Mouse (Mus musculus): ENCODE results near the gene Stxbp3. TPM values are rescaled to one million over a fixed set of nuclear protein-coding genes. Genes with fewer than 3 reads are reported as not detected.
A peak's percentile ranks its signal among the peaks of the same experiment; 100 is the strongest.
"Not testable (repeated sequence)": the region's sequence is repeated elsewhere in the genome, so short reads cannot be mapped to it uniquely, and the experiment has no call there.

Stxbp3 gene
- total RNA-seq, 2 experiments from 2014 or later, result 23.5 to 29.3 TPM

DNA sequence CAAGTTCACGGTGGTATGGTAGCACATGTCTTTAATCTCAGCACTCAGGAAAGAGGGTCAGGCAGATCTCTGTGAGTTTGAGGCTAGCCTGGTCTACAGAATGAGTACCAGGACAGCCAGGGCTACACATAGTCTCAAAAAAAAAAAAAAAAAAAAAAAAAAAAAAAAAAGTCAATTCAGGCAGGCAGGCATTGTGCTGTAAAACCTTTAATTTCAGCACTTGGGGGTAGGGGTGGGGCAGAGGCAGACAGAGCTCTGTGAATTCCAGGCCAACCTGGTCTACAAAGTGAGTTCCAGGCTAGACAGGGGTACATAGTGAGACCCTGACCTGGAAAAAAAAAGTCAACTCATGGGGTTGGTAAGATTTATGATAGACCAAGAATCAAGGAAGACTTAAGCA, 17.4 kb upstream of the Stxbp3 start:
- intact Hi-C loops (cut with DNase I), result no loop called here

DNA sequence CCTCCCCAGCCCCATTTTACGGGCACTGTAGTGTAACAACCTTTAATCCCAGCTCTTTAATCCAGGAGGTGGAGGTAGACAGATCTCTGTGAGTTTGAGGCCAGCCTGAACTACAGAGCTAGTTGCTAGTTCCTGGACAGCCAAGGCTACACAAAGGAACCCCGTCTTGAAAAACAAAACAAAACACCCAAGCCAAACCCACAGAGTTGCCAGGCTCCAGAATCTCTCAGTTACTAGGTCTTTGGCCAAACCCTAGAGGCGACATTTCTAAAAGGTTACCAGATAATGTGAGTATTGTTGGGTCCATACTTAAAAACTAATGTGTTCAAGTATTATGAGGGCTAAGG, 16.8 kb upstream of the Stxbp3 start:
- DNase-seq, result no peak
- intact Hi-C loops (cut with DNase I), result no loop called here

More for the DNA sequence above, 17.4 kb upstream of the Stxbp3 start:
- DNase-seq, result no peak

DNA sequence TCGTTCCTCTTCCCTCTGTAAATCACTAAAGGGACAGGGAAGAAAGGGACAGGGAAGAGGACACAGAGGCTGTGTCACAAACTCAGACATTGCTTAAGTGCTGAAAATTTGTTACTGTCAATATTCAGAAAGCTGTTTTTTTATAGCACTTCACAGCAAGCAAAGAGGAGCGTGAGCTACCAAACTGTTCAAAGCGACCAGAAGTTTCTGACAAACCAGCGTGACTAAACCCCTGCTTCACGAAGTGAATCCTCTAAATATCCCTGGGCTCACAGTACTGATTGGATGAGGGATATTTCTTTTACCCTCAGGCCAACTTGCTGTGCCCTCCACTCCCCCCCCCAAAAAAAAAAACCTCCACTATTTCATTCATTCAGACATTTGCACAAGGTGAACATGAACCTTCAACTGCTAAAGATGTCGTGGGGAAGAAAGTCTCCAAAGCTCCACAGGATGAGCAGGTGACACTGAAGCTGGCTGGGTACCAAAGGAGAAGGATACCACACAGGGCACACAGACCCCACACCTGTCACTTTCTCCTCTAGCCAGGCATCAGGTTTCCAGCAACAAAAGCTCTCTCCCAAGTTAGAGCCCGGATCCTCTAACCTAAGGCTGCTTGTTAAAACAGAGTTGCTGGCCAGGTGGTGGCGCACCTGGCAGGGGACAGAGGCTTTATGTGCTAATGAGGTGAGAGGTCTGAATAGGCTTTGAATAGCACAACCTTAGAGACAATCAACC, 16.2 kb upstream of the Stxbp3 start:
- DNase-seq, result no peak
- intact Hi-C loops (cut with DNase I), result no loop called here

DNA sequence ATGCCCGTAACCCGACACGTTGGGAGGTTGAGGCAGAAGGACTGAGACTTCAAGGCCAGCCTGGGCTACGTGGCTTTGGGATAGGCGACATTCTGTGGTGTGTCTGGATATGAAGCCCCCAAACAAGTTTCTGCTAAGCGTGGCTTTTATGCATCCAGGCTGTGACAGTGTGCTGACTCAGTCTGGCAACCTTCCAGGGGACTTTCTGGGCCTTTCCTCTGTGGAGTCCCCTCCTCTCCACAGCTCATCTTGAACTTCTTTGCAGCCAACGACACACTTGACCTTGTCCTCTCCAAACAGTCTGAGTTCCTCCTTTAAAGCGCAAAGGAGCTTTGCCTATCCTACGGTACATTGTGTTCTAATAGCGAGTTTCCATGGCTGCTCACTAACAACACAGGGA, 15.5 kb upstream of the Stxbp3 start:
- peak; percentile 55 to 58 for DNase-seq
- intact Hi-C loops (cut with DNase I), result no loop called here

DNA sequence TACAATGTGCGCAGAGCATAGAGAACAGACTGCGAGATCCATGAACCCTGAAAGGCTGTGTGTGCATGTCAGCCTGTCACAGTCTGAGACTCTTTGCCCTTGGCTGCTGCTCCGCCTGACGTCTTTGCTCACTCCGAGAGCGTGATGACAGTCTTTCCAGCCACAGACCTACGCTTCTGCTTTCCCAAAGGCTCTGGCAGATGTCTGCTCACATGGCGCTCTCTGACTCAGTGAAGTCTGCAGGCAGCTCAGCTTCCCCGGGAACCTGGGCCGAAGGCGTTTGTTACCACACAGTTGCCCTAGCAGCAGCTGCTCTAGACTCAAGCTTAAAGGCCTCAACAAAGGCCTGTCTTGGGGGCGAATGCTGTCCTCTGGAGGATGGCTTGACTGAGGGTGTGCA, 15.0 kb upstream of the Stxbp3 start:
- intact Hi-C loops (cut with DNase I), result no loop called here
- peak; percentile 46 to 51 for DNase-seq

DNA sequence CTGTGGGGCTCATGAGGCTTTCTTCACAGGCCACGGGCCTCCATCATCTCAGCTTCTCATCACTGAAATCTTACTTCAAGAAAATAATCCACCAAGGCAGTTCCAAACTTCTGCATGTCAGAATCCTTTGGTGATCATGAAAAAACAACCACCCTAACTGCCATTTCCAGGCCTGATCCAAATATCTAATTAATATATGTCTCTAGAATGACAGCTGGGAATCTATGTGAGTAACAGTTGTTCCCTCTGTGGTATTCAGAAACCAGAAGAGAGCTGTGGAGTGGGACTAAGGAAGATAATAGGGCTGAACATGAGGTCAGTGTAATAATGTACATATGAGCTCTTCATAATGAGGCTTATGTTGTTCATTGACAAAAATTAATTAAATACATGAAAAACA, 12.9 kb upstream of the Stxbp3 start:
- intact Hi-C loops (cut with DNase I), result no loop called here
- DNase-seq, result no peak

DNA sequence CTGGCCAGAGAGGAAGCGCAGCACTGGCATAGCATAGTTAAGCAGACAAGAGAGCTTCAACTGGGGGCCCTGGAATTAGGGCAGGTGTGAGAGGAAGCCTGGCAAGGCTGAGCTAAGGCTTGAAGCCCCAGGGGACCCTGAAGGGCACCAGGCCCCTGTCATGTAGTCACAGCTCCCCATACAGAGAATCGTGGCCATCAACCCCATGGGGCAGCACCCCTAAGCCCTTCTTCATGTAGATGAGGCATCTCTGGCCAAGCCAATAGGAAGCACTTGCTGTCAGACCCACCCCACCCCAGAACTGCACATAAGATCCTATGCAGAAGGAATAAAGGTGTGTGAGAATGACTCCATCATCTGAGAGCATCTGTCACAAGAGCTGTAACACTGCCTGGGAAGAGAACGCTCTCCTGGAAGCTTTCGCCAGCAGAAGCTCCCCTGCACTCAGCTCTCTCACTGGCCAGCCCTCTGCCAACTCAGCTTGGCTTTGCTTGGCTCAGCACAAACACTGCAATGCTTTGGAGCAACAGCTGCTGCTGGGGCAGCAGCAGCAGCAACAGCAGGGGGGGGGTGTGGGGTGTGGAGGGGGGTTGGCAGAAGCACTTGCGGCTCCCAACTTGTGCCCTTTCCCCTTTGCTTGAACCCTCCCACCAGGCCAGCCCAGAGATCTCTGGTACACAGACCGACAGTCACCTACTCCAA, 11.8 kb upstream of the Stxbp3 start:
- intact Hi-C loops (cut with DNase I), result no loop called here
- no peak for DNase-seq

DNA sequence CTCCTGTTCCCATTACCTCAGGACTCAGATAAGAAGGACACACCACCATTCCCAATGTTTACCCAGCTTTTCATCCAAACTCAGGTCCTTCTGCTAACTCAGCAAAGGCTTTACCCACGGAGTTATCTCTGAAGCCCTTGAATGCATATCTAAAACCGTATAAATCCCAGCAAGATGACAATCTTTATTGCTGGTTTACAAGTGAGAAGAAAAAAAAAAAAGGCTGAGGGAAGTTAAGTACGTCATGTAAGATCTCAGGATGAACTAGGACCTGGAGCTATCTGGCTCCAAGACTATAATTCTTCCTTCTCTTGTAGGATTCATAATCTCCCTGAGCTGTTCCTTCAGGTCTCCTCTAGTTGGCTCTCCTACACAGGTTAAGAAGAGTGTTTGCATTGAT, 11.2 kb upstream of the Stxbp3 start:
- intact Hi-C loops (cut with DNase I), result no loop called here
- DNase-seq, result no peak

DNA sequence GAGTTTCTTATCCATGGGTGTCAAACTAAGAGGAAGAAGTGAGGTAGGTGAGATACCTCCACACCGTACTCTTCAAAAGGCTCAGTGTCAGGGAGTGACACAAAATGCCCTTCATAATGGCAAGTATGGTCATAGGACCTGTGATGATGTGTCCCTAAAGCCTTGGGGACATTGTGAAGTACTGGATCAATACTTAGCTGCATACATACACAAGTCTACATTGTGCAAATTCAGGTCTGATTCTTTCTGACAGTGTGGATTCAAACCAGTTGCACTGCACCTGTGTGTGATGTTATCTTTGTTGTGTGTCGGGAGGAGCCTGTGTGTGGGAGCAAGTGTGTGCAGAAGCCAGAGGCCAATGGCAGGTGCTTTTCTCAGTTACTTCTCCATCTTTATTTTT, 10.7 kb upstream of the Stxbp3 start:
- intact Hi-C loops (cut with DNase I), result no loop called here
- no peak for DNase-seq

DNA sequence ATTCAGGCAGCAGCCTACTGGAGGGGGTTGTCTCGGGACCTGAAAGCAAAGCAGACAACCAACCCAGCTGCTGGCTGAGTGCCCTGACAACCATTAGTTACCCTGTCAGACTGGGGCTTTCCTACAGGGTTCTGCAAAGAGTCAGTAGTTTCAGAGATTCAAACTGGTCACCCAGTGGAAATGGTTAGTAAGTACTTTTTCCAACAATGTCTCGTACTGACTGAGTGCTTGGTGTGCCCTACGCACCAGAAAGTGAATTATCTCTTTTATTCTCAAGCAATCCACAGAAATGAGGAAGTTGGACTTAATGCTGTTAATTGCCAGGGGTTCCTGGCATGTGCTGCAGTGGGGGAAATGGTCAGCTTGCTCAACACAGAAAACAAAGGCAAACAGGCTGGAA, 10.2 kb upstream of the Stxbp3 start:
- no peak for DNase-seq
- intact Hi-C loops (cut with DNase I), result no loop called here

DNA sequence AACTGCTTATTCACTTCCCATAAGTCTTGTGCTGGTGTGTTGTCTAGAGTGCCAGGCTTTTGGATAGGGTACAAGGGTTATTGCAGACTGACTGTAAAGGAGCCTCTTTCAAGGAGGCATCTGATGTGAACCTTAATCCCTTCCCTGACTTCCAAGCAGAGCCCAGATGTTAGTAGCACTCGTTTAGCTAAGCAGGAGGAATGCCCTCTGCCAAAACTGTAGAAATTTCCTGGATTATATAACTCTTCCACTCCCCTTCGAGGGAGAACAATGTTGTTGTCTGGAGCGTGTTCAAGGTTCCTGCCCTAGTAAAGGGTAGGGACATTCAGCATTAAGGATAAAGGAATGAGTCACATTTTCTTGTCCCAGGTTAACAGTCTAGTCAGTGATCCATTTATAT, 6.3 kb upstream of the Stxbp3 start:
- intact Hi-C loops (cut with DNase I), result no loop called here
- no peak for DNase-seq

DNA sequence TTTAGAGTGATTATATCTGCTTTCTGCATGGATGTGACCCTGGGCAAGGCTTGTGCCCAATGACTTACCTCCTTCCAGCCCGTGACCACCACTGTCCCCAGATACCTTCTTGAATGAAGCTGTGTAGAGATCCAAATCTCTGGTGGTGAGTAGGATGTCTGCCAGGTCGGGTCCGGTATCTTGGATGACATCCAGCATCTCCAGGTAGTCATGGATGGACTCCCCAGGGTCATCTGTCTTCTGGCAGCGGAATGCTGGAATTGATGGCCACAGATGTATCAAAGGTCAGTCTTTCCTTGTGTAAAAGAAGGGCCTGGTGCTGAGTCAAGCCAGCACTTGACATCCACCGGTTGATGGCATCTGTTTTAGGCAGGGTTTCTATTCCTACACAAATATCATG, 4.2 kb upstream of the Stxbp3 start:
- no peak for DNase-seq
- intact Hi-C loops (cut with DNase I), result loop anchor here (5.0 kb wide), 1 partner anchor 218 kb away; no protein-coding TSS in a partner anchor

DNA sequence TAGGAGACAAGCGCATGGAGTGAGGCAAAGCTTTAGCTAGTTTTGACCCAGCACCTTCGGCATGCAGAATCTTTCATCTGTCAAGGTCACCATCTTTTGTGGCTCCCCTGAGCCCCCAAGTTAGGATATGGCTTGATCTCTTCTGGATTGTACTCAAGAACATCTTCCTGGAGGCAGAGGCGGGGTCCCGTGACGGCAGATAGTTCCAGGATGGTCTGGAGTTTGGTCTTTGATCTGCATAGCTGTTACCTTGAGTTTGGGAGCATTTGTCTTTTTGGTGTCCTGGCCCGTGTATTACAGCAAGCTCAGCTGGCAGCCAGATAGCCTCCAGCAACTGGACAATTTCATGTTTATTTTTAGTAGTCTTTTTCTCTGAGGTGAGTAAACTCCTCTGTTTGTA, 3.7 kb upstream of the Stxbp3 start:
- intact Hi-C loops (cut with DNase I), result loop anchor here (5.0 kb wide), 1 partner anchor 218 kb away; no protein-coding TSS in a partner anchor
- DNase-seq, result no peak

DNA sequence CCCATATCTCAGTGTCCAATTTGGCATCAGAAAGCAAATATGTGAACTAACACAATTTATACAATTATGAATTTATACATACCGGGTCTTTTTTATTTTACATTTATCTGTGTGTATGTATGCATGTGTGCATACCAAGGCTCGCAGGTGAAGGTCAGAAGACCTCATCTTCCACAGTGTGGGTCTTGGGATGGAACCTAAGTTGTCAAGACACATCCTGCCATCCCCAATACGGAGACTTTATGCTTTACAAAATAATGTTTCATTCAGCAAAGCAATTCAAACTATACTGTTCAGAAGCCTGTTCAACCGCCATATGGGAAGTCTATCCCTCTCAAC, 359 bp upstream of the Stxbp3 start:
- intact Hi-C loops (cut with DNase I), result loop anchor here (1.0 to 5.0 kb wide), 2 partner anchors 71 to 222 kb away; partner anchors contain the start of gene Prpf38b
- DNase-seq, result no peak

DNA sequence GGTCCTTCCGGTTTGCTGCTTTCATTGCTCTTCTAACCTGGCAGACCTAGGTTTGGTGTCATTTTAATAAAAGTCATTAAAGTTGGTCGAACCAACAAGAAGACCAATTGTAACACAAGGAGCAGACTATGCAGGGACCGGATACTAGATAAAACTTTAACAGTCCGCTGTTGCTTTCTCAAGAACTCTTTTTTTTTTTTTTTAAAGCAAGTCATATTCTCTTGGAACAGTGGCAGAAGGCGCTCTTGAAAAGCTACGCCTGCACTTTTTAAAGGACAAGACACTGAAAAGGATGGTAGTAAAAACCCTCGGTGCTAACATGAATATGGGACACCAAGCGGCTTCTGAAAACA, 703 bp downstream of the Stxbp3 start:
- DNase-seq, result no peak
- intact Hi-C loops (cut with DNase I), result no loop called here

DNA sequence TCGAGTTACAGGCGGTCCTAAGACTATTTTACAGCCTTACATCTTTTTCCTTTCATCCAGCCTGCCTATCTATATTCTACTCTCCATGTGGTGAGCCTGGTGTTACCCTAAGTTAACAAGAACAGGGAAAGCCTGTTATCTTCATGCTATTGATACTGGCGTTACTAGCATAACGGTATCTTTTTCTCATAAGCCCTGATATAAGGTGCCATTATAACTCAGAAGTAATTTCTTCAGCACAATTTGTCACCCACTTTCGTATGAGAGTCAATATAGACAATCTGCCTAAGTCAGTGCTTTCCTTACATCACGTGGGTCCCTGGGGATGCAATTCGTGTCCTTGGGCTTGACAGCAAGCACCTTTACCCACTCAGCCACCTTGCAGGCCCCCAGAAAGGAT, 1.3 kb downstream of the Stxbp3 start:
- no peak for DNase-seq
- intact Hi-C loops (cut with DNase I), result no loop called here

DNA sequence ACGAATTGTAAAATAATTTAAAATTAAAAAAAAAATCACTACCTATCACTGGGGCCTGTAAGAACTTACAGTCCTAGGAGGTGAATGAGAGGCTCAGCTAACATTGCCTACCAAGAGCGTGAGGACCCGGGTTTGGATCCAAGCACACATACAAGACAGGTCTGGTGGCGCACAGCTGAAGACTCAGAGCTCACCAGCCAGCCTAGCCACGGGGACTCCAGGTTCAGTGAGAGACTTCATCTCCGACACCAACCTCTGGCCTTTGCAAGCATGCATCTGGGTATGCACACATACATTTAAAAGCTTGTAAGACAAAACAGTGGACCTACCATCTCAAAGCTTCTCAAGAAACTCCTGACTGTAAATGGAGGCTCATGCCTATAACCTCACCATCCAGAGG, 3.4 kb downstream of the Stxbp3 start:
- no peak for DNase-seq
- intact Hi-C loops (cut with DNase I), result no loop called here

DNA sequence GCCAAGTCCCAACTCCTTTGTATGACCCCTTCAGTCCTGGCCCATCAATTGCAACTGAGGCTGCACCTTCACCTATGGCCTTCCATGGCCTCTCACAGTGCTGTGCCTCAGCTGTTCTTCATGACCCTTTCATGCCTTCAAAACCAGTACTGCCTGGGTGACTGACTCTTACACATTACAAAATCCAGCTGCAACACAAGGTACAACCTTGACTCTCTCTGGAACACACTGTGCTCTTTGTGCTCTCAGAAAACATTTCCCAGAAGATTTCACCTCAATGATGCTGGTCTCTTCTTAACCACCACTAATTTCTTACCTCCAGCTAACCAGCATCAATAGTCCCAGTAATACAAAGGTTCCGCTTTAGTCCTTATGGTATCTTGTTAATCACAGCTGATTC, 6.6 kb downstream of the Stxbp3 start:
- DNase-seq; intact Hi-C loops (cut with DNase I): not testable (repeated sequence)

DNA sequence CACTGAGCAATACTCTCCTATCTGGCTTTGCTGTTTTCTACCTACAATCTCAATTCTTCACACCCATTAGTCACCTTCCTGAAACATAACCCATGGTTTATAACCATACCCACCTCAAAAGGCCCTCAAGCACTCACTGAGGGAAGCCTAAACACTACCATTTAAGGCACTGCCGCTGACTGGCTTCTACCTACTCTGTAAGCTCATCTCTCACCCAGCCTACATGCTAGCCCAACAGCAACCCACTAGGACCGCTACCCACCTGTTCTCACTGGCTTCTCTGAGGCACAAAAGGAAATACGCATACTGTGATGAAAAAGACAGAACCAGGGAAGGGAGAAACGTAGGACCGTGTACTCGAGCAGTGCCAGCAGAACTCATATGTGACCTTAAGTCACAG, 8.6 kb downstream of the Stxbp3 start:
- DNase-seq, result no peak
- intact Hi-C loops (cut with DNase I), result no loop called here

DNA sequence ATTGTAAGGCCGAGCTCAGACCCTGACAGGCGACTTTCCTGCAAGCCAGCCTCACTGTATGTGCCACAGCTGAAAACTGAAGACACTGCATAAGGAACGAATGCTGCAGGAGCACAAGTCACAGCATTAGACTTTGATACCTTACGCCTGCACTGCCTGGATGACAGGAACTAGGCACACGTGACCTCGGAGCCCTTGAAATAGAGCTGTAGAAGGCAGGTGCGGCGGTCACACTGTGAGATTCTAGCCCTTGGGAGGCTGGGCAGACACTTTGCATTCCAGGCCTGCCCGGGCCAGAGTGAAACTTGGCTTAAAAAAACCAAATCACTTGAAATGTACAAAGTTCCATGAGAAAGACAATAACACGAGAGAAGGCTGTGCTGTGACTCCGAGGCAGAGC, 9.8 kb downstream of the Stxbp3 start:
- DNase-seq, result no peak

DNA sequence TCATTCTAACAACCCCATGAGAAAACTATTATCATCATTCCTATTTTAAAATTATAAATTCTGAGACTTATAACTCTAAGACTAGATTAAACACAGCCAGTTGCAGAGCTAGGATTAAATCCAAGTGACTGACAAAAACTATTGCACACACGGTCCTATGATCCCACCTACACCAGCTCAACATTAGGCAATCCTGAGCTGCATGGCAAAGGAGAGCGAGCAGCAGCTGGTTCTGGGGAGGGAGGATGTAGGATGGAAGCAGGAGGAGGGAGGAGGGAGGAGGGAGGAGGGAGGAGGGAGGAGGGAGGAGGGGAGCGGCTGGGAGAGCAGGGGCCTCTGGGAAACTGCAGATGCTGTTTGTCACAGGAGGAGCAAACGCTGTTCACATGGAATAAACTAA, 24.7 kb downstream of the Stxbp3 start:
- DNase-seq, result no peak
- intact Hi-C loops (cut with DNase I), result no loop called here

More for the DNA sequence above, 9.8 kb downstream of the Stxbp3 start:
- intact Hi-C loops (cut with DNase I), result no loop called here

DNA sequence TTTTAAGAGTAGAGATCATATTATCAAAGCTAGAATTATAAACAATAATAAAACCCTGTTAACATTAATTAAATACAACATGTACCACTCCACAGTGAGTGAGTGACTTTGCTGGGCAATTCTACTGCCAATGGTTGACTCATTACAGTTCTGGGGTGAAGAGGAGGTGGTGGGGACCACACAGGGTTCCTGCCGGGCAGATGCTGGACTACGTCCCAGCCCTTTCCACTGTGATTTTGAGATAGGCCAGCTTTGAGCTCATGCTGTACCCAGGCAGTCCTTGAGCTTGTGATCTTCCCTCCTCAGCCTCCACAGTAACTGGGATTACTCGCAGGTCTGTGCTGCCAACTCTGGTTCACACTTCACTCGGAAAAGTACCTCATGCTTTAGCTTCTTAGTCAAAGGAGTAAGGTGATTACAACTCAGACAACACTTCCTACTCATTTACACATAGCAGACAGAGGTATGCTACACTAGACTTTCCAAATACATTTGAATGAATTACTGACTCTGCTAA, 29.5 kb downstream of the Stxbp3 start:
- DNase-seq, result no peak
- intact Hi-C loops (cut with DNase I), result no loop called here
